Mouse (Mus musculus): ENCODE data around the gene Dok7. TPM values are rescaled to one million over a fixed set of nuclear protein-coding genes. Genes with fewer than 3 reads are reported as not detected.
A peak's percentile ranks its signal among the peaks of the same experiment; 100 is the strongest.

Gene Dok7
- polyA plus RNA-seq, 1 experiment: not detected

GRCm38 (mm10) chr5:35084913-35085312 is 28.3 kb downstream of the Dok7 start:
- H3K27ac ChIP-seq (ENCODE audit: control insufficient read depth, insufficient read depth, low read depth, low read length, poor library complexity): no peak overlapping the region
- no peaks in the 10 kb centered on the region for H3K4me1 ChIP-seq (ENCODE audit: control insufficient read depth, insufficient read depth, low read length)
- WGBS: 70% methylated on average over 3 of the region's 3 CpGs
- TF ChIP-seq POLR2A (IDR thresholded peaks at IDR 0.05; ENCODE audit: borderline replicate concordance, control insufficient read depth, low read depth, low read length) (no peak), CTCF (IDR thresholded peaks at IDR 0.05; ENCODE audit: control insufficient read depth, insufficient read depth, low read length) (no peak)
- no peak overlapping the region for H3K4me3 ChIP-seq (replicated peaks; ENCODE audit: control insufficient read depth, low read depth, low read length)

GRCm38 (mm10) chr5:35088785-35089613 is 32.4 kb downstream of the Dok7 start:
- H3K27ac ChIP-seq (ENCODE audit: control insufficient read depth, insufficient read depth, low read depth, low read length, poor library complexity): no peak overlapping the region
- H3K4me1 ChIP-seq (ENCODE audit: control insufficient read depth, insufficient read depth, low read length): no peaks in the 10 kb centered on the region
- H3K4me3 ChIP-seq (replicated peaks; ENCODE audit: control insufficient read depth, low read depth, low read length): no peak overlapping the region
- TF ChIP-seq CTCF (IDR thresholded peaks at IDR 0.05; ENCODE audit: control insufficient read depth, insufficient read depth, low read length) (peak; percentile 95), POLR2A (IDR thresholded peaks at IDR 0.05; ENCODE audit: borderline replicate concordance, control insufficient read depth, low read depth, low read length) (no peak)
- 50% methylated on average over 9 of the region's 9 CpGs for WGBS

- WGBS: 78% methylated on average over 5 of the region's 5 CpGs
- H3K4me1 ChIP-seq (ENCODE audit: control insufficient read depth, insufficient read depth, low read length): no peaks in the 10 kb centered on the region
- no peak overlapping the region for H3K27ac ChIP-seq (ENCODE audit: control insufficient read depth, insufficient read depth, low read depth, low read length, poor library complexity)
- H3K4me3 ChIP-seq (replicated peaks; ENCODE audit: control insufficient read depth, low read depth, low read length): no peak overlapping the region
- TF ChIP-seq CTCF (IDR thresholded peaks at IDR 0.05; ENCODE audit: control insufficient read depth, insufficient read depth, low read length): no peak
- no peak for TF ChIP-seq POLR2A (IDR thresholded peaks at IDR 0.05; ENCODE audit: borderline replicate concordance, control insufficient read depth, low read depth, low read length)
These were observed 33.0 kb downstream of the Dok7 start for GRCm38 (mm10) chr5:35089614-35089963.

GRCm38 (mm10) chr5:35091636-35092035 is 35.1 kb downstream of the Dok7 start:
- Histone ChIP-seq H3K4me1 (ENCODE audit: control insufficient read depth, insufficient read depth, low read length) (no peaks in the 10 kb centered on the region), H3K4me3 (replicated peaks; ENCODE audit: control insufficient read depth, low read depth, low read length) (no peak overlapping the region), H3K27ac (ENCODE audit: control insufficient read depth, insufficient read depth, low read depth, low read length, poor library complexity) (no peak overlapping the region)
- no peak for TF ChIP-seq CTCF (IDR thresholded peaks at IDR 0.05; ENCODE audit: control insufficient read depth, insufficient read depth, low read length)
- no peak for TF ChIP-seq POLR2A (IDR thresholded peaks at IDR 0.05; ENCODE audit: borderline replicate concordance, control insufficient read depth, low read depth, low read length)
- WGBS: 88% methylated on average over 3 of the region's 3 CpGs

- H3K4me3 ChIP-seq (replicated peaks; ENCODE audit: control insufficient read depth, low read depth, low read length): peak overlapping the region; percentile 3
- H3K27ac ChIP-seq (ENCODE audit: control insufficient read depth, insufficient read depth, low read depth, low read length, poor library complexity): no peak overlapping the region
- WGBS: 40% methylated on average over 8 of the region's 8 CpGs
- no peak for TF ChIP-seq CTCF (IDR thresholded peaks at IDR 0.05; ENCODE audit: control insufficient read depth, insufficient read depth, low read length)
- TF ChIP-seq POLR2A (IDR thresholded peaks at IDR 0.05; ENCODE audit: borderline replicate concordance, control insufficient read depth, low read depth, low read length): no peak
- H3K4me1 ChIP-seq (ENCODE audit: control insufficient read depth, insufficient read depth, low read length): peaks cover 6% of the 10 kb centered on the region
These were observed 46.5 kb downstream of the Dok7 start for GRCm38 (mm10) chr5:35103086-35103485.

GRCm38 (mm10) chr5:35103528-35103927 is 47.0 kb downstream of the Dok7 start:
- no peak overlapping the region for H3K27ac ChIP-seq (ENCODE audit: control insufficient read depth, insufficient read depth, low read depth, low read length, poor library complexity)
- H3K4me1 ChIP-seq (ENCODE audit: control insufficient read depth, insufficient read depth, low read length): peaks cover 6% of the 10 kb centered on the region
- TF ChIP-seq CTCF (IDR thresholded peaks at IDR 0.05; ENCODE audit: control insufficient read depth, insufficient read depth, low read length): no peak
- TF ChIP-seq POLR2A (IDR thresholded peaks at IDR 0.05; ENCODE audit: borderline replicate concordance, control insufficient read depth, low read depth, low read length): no peak
- 54% methylated on average over 2 of the region's 2 CpGs for WGBS
- no peak overlapping the region for H3K4me3 ChIP-seq (replicated peaks; ENCODE audit: control insufficient read depth, low read depth, low read length)

- 81% methylated on average over 8 of the region's 8 CpGs for WGBS
- Histone ChIP-seq H3K4me1 (ENCODE audit: control insufficient read depth, insufficient read depth, low read length) (peaks cover 6% of the 10 kb centered on the region), H3K27ac (ENCODE audit: control insufficient read depth, insufficient read depth, low read depth, low read length, poor library complexity) (no peak overlapping the region), H3K4me3 (replicated peaks; ENCODE audit: control insufficient read depth, low read depth, low read length) (no peak overlapping the region)
- no peak for TF ChIP-seq POLR2A (IDR thresholded peaks at IDR 0.05; ENCODE audit: borderline replicate concordance, control insufficient read depth, low read depth, low read length)
These were observed 47.8 kb downstream of the Dok7 start for GRCm38 (mm10) chr5:35104183-35104959.

Data from bone marrow, adult 2 months (tissue).